Mouse (Mus musculus) mesoderm, embryonic 11.5 days (tissue): Measurements from ENCODE around the gene 4930474N05Rik.

Source experiments
- DNase-seq: peaks from one replicate; pipeline ENCODE4 v3.0.0-alpha.2; 2012; ENCODE audit warnings: low read depth, low spot score

The 4930474N05Rik gene

DNA sequence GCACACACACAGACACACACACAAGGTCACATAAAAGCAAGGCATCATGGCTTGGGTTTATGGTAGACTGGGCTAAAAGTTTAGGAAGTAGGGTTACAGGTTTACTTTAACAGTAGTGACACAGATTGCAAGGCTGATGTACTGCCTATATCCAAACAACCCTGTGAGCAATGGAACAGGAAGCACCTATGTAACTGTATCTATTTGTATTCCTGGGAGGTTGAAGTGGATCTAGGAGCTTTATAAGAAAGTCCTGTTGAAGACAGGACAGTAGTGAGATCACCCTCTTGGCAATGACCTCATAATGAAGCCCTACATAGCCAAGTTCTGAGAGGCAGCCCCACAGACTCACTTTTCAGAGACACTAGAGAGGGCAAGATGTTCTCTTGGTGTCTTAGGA is at the start of gene 4930474N05Rik:
Gene 4930474N05Rik (plus strand): TSS at position 301 of the 400 bp plus-strand sequence.
- DNase-seq = no peak

- peak; percentile 4 for DNase-seq
These were observed 45.8 kb upstream of the 4930474N05Rik start for GRCm38 (mm10) chr14:36048746-36049391.

DNA sequence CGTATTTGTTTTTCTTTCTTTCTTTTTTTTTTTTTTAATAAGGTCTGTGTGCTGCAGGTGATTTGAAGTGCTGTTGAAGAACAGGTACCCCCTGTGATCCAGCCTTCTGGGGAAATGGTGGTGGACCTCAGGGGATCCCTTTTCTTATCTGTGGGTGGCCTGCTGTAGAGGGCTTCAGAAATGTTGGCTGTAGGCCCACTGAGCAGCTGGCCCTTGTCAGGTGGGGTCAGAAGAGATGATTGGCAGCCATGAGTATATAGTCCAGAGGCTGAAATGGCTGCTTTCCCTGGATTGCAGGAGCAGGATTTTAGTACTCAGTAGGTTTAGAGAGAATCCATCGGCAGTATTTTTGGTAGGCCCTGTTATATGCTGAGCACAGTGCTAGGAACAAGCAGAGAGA is 41.4 kb upstream of the 4930474N05Rik start:
- DNase-seq = no peak

DNA sequence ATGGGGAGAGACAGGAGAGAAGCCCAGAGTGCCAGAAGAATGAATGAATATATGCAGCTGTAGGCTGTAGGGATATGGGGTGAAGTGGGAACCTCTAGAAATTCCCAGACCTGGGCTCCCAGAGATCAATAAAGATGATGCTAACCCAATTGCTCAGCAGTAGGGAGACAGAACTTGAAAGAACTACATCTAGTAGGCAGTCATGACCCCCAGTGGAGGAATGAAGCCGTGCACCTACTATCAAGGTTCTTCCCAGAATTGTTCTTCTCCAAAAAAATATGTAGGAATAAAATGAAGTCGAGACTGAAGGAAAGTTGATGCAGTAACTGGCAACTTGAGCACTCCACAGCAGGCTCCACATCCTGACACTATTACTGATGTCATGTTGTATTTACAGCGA is 3.8 kb downstream of the 4930474N05Rik start:
- DNase-seq = no peak

DNA sequence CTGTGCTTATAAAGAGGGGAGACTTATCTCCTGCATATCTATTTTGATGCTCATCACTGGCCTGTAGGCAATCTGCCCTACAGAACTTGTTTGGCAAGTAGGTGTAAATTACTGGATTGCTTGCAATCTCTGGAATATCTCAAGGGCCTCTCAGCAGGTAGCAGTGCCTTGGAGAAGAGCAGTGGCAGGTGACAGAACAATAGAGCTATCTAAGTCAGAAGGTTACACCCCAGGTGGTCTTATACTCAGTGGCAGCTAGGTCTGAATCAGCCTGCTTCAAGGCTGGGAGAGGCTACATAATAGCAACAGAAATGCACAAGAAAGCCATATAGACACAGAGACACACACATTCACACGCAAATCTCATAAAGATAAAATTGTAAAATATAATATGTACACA is 4.9 kb downstream of the 4930474N05Rik start:
- no peak for DNase-seq

- DNase-seq = no peak
These were observed 6.0 kb downstream of the 4930474N05Rik start for GRCm38 (mm10) chr14:36100731-36101130.

DNA sequence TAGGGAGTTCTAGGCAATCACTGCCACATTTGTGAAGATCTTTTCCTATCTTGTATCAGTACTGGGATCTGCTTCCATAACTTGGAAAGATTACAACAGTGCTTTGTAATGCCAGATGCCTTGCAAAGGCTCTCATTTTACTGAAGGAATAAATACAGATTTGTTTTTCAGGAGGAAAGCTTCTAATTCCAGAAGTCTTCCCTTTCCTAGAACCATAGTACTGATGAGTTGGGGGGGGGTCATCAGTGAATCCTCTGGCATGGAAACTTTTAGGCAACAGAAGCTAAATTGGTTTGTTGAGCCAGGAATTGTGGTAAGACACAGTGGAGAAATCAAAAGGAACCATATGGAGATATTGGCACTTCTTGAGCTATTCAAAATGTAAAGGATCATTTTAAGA is 19.8 kb downstream of the 4930474N05Rik start:
- DNase-seq = no peak

GRCm38 (mm10) chr14:36123775-36124335 is 29.1 kb downstream of the 4930474N05Rik start:
- no peak for DNase-seq

DNA sequence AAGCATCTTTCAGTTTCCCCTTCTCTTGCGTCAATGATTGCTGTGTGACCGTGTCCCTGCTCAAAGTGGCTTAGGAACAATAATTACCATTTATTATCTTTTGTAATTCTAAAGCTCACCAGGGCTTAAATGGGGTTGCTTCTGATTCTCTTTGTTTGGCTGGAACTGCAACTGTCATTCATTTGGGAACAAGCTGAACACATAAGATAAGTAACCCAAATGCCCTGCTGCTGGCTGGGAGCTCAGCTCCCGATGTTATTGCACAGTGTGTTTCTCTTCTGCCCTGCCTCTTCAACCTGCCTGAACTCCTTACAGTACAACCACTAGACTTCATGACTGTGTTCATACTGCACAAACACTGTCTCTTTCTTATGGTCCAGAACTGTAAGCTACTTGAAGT is 41.0 kb downstream of the 4930474N05Rik start:
- no peak for DNase-seq

- no peak for DNase-seq
These were observed 43.0 kb downstream of the 4930474N05Rik start for GRCm38 (mm10) chr14:36137696-36138095.

DNA sequence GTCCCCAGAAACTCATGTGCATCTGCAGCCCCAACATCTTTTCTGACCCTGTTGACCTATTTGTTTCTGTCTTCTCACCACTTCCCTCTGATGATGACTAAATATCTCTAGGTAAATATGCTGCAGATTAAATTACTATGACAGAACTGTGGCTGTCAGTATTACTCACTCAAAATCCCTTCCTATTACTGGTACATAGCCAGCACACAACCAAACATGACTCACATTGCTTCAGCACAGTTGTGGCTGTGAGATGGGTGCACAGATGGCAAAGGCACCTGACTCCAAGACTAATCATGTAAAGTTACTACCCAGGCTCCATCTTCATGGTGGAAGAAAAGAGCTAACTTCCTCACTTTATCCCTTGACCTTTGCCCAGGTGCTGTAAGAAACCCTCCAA is 50.5 kb downstream of the 4930474N05Rik start:
- no peak for DNase-seq
